Mouse (Mus musculus) ES-E14 (cell line): Measurements from ENCODE around the gene Repin1. TPM values are rescaled to one million over a fixed set of nuclear protein-coding genes. Genes with fewer than 3 reads are reported as not detected.
A peak's percentile ranks its signal among the peaks of the same experiment; 100 is the strongest.

ENCODE experiments used
- DNase-seq: peaks from one replicate; pipeline ENCODE4 v3.0.0-alpha.2; 2013; ENCODE audit warnings: low read depth, low spot score
- H3K27ac ChIP-seq: 2 replicates; pipeline ENCODE4 v1.5.1; 2012; ENCODE audit warnings: low read depth, mild to moderate bottlenecking, low read length, moderate library complexity, mixed read lengths; ENCODE audit not compliant: poor library complexity, insufficient read depth, severe bottlenecking
- H3K36me3 ChIP-seq: 2 replicates; pipeline ENCODE4 v1.6.1; 2012; ENCODE audit warnings: mild to moderate bottlenecking, low read length, moderate library complexity, mixed read lengths; ENCODE audit not compliant: control insufficient read depth, poor library complexity, insufficient read depth, severe bottlenecking
- H3K4me1 ChIP-seq, 2 experiments: fragments of 150-350 bp in 1 of 2; sonication (generic) in 1 of 2; 2 replicates each; pipeline ENCODE4 v1.6.1; 2012; ENCODE audit warnings: low read length in 2 of 2, mild to moderate bottlenecking in 1 of 2, mixed read lengths in 1 of 2; ENCODE audit not compliant: control insufficient read depth in 2 of 2, insufficient read depth in 2 of 2, poor library complexity in 1 of 2
- H3K4me3 ChIP-seq, 2 experiments: fragments of 150-350 bp in 1 of 2; sonication (generic) in 1 of 2; 2 replicates each; pipeline ENCODE4 v1.5.1; 2012; ENCODE audit warnings: low read length in 2 of 2, low read depth in 1 of 2, mild to moderate bottlenecking in 1 of 2, mixed read lengths in 1 of 2; ENCODE audit not compliant: insufficient read depth in 1 of 2, poor library complexity in 1 of 2, severe bottlenecking in 1 of 2
- H3K9ac ChIP-seq: 2 replicates; pipeline ENCODE4 v1.6.1; 2012; ENCODE audit warnings: low read depth, mild to moderate bottlenecking, low read length, mixed read lengths; ENCODE audit not compliant: poor library complexity, insufficient read depth, severe bottlenecking
- H3K9me3 ChIP-seq: fragments of 150-350 bp; sonication (generic); 2 replicates; pipeline ENCODE4 v1.6.1; 2012; ENCODE audit warnings: low read depth, mild to moderate bottlenecking, low read length; ENCODE audit not compliant: control insufficient read depth, insufficient read depth
- CHD2 ChIP-seq: IDR thresholded peaks from 2 replicates; pipeline ENCODE4 v1.6.1; 2014; ENCODE audit warnings: mild to moderate bottlenecking, low read depth, low read length, inconsistent platforms
- HCFC1 ChIP-seq: IDR thresholded peaks from 2 replicates; pipeline ENCODE4 v1.6.1; 2012; ENCODE audit warnings: low read length, inconsistent platforms, borderline replicate concordance; ENCODE audit not compliant: insufficient read depth
- MAFK ChIP-seq: IDR thresholded peaks from 2 replicates; pipeline ENCODE4 v1.6.1; 2014; ENCODE audit warnings: mild to moderate bottlenecking, low read depth, low read length, inconsistent platforms; ENCODE audit not compliant: insufficient read depth
- ZC3H11A ChIP-seq: IDR thresholded peaks from 2 replicates; pipeline ENCODE4 v1.6.1; 2012; ENCODE audit warnings: low read depth, mild to moderate bottlenecking, inconsistent platforms, low read length, borderline replicate concordance
- ZNF384 ChIP-seq: IDR thresholded peaks from 2 replicates; pipeline ENCODE4 v1.6.1; 2012; ENCODE audit warnings: low read depth, low read length, inconsistent platforms
- in situ Hi-C, 2 experiments: fragments of 600-800 bp; cut with MboI; formaldehyde crosslinking; loops; one replicate each; pipeline ENCODE4 v1.15.1; 2025; ENCODE audit warnings: low sequenced_read_pairs in 2 of 2, inconsistent platforms in 1 of 2; ENCODE audit not compliant: unreplicated experiment in 2 of 2
- total RNA-seq: library from RNA; depleted of rRNA; stranded (reverse); fragments of 300-350 nt; gene quantifications from 2 replicates; pipeline ENCODE4 v1.2.3, GENCODE M21; 2012

Gene Repin1
- total RNA-seq, 1 experiment = 17.4 TPM

- DNase-seq = peak; percentile 96
- no peak overlapping the region for H3K9ac ChIP-seq
- peaks cover 0 to 6% of the 10 kb centered on the region in 2 experiments; a peak in 1 of 4 replicates for H3K4me1 ChIP-seq
- TF ChIP-seq ZNF384 = no peak
- no peak for TF ChIP-seq CHD2
- TF ChIP-seq MAFK = peak; percentile 75
- H3K4me3 ChIP-seq = no peak overlapping the region
- no peak overlapping the region for H3K27ac ChIP-seq
- in situ Hi-C loops = no loop called here
- H3K9me3 ChIP-seq = no peaks in the 10 kb centered on the region
- no peaks in the 10 kb centered on the region for H3K36me3 ChIP-seq
These were observed 40.8 kb upstream of the Repin1 start for GRCm38 (mm10) chr6:48552918-48553317.

DNA sequence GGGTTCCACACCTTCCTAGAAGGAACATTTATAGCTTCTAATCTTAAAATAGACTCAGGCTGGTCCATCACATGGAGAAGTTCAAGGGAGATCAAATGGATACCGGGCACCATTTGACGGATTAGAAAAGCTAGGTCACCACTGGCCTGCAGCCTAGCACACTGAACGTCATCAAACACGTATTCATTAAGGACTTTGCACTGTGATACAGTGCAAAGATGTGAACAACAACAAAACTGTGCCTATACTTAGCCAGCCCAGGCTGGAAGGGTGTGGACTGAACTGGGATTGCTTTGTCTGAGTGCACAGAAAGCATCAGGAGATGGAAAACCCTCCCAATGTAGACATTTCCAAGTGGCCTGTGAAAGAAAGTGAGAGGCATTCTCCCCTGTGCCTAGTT lies 39.9 kb upstream of the Repin1 start:
- in situ Hi-C loops = no loop called here
- H3K36me3 ChIP-seq = no peaks in the 10 kb centered on the region
- TF ChIP-seq HCFC1 = no peak
- TF ChIP-seq CHD2 = no peak
- no peak for TF ChIP-seq ZNF384
- no peak for TF ChIP-seq ZC3H11A
- TF ChIP-seq MAFK = no peak
- no peaks in the 10 kb centered on the region for H3K9me3 ChIP-seq
- no peak overlapping the region for H3K9ac ChIP-seq
- peaks cover 0 to 6% of the 10 kb centered on the region in 2 experiments; a peak in 1 of 4 replicates for H3K4me1 ChIP-seq
- H3K27ac ChIP-seq = no peak overlapping the region
- no peak for DNase-seq
- H3K4me3 ChIP-seq = 0 out of 4 replicates have a peak overlapping the region, but pooled peaks of 1 of the 2 experiments have one; percentile 52

GRCm38 (mm10) chr6:48554280-48555103 lies 39.2 kb upstream of the Repin1 start, which contains the start of gene Lrrc61:
Gene Lrrc61, plus strand, starts transcription at chr6:48554796.
- Histone ChIP-seq H3K9me3 (no peaks in the 10 kb centered on the region), H3K27ac (peak within 1 kb of the TSS; percentile 44), H3K36me3 (no peaks in the 10 kb centered on the region), H3K9ac (peak within 1 kb of the TSS; percentile 66), H3K4me1 (peaks cover 0 to 6% of the 10 kb centered on the region in 2 experiments; a peak in 1 of 4 replicates), H3K4me3 (peak within 1 kb of the TSS; percentile 52 to 69)
- DNase-seq = peak; percentile 89
- TF ChIP-seq CHD2 (no peak), ZNF384 (no peak), MAFK (no peak), ZC3H11A (no peak), HCFC1 (no peak)
- in situ Hi-C loops = no loop called here

GRCm38 (mm10) chr6:48555104-48555890 lies 38.4 kb upstream of the Repin1 start:
- no peak for DNase-seq
- in situ Hi-C loops = no loop called here

More at GRCm38 (mm10) chr6:48555104-48555890, 38.4 kb upstream of the Repin1 start:
- Histone ChIP-seq H3K27ac (peak overlapping the region; percentile 44; the same call in 1 of the 2 replicates), H3K36me3 (no peaks in the 10 kb centered on the region), H3K9me3 (no peaks in the 10 kb centered on the region), H3K9ac (peak overlapping the region; percentile 66; the same call in 1 of the 2 replicates), H3K4me1 (peaks cover 0 to 6% of the 10 kb centered on the region in 2 experiments; a peak in 1 of 4 replicates), H3K4me3 (peak overlapping the region; percentile 52 to 69)
- TF ChIP-seq ZNF384 (no peak), HCFC1 (peak; percentile 80)
